Mouse (Mus musculus) urinary bladder, adult 18-20 months (tissue): ENCODE measurements around the gene Pcnp.
A peak's percentile ranks its signal among the peaks of the same experiment; 100 is the strongest.
"Not testable (repeated sequence)": the region's sequence is repeated elsewhere in the genome, so short reads cannot be mapped to it uniquely, and the experiment has no call there.

Source experiments
- DNase-seq, 2 experiments: peaks; one replicate each; pipeline ENCODE4 v3.0.0; 2022; ENCODE audit warnings: low spot score in 2 of 2, mixed read lengths in 2 of 2

Pcnp gene

GRCm38 (mm10) chr16:56029661-56030082, at the start of gene Pcnp:
TSS of gene Pcnp (minus strand) at chr16:56029739.
- DNase-seq, result peak; percentile 97

DNA sequence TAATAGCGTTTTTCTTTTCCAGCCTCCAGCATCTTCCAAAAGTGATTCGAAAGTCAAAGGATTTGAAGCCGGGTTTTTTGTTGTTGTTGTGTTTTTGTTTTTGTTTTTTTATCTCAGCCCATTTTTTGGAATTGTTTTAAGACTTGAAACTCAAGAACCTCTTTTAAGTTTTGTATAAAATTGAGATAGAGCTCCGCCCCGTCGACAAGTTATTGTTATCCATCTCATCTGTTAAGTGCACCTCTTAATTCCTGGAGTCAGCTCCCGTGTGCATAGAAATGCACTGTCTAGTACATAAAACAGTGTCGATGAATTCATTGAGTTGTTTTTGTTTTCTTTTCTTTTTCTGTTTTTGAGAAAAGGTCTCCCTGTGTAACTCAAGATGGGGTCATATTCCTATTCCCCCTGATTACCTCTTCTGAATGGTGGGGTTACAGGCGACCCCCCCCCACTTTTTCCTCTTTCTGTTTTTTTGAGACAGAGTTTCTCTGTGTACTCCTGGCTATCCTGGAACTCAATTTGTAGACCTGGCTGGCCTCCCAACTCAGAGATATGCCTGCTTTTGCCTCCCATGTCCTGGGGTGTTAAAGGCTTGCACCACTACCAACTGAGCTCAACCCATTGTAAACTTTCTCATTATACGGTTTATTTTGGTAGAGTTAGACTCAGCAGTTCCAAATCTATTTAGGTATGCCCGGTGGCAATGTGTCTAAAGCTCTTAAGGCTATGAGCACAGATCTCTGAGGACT, 46.8 kb upstream of the Pcnp start:
- DNase-seq, result no peak

DNA sequence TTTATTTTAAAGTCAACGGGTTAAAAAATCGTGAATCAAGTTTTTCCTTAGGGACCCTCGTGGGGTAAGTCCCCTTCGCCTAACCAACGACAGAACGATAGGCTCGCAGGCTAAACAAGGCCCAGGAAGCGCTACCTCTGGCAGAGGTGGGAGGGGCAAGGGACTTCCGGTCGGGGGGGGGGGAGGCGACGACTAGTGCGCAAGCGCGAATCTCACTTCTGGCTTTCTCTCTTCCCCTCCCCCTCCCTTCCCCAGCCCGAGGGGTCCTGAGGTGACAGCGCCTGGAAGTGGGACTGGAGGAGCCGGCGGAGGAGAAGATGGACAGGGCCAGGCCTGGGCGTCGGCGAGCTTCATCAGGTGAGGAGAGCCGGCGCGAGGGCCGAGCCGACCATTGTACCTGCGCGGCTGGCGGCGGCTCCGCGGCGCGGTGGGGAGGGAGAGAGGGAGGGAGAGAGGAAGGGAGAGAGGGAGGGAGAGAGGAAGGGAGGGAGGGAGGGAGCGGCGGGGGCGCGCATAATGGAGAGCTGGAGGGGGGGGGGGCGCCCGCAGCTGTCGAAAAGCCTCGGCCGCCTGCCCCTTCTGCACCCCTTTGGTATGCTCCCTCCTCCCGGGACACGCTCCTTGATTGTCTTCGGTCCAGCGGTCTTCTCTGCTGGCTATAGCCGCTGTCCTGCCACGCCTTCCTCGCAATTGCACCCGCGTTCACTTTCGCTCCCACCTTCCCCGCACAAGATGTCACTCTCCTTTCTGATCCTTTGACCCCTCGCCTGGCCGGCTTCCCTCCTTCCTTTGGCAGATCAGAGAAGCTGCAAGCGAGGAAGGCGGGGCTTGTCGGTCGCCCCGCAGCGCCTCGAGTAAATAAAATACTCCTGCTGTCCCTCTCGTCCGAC, 45.9 kb upstream of the Pcnp start:
- peak; percentile 68 to 87 for DNase-seq

DNA sequence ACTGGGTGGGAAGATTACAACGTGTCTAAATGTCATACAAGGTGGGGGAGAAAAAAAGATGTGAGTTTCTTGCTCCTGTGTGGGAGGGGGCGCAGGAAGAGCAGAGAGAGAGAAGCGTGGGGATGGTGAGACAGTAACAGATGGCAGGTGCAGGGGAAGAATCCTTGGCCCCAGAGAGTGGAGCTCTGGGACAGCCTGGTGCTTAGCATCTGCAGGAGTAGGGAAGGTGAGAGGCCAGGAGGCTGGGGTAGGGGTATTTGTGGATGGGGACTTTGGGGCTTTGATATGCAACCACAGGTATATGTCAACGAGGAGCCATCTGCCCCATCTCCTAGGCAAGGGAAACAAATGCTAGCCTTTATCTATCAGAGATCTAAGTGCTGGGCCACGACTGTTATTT, 45.0 kb upstream of the Pcnp start:
- no peak for DNase-seq

DNA sequence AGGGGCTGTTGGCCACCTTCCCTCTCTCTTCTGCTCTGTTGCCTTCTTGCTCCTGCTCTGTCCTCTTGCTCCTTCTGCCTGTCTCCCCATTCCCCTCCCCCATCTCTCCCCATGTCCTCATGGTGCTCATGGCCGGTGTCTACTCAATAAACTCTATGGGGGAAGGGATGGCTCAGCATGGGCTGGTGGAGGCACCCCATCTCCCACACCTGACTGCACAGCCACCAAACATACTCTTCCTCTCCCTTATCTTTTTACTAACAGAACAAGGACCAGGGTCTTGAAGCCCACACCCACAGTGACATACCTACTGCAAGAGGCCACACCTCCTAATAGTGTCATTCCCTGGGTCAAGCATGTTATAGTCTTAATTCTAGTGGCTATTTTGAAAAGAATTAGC, 44.6 kb upstream of the Pcnp start:
- no peak for DNase-seq

GRCm38 (mm10) chr16:56073150-56073549, 43.6 kb upstream of the Pcnp start:
- DNase-seq, result not testable (repeated sequence)

- DNase-seq, result no peak
Observed at GRCm38 (mm10) chr16:56072533-56072932, 43.0 kb upstream of the Pcnp start.

DNA sequence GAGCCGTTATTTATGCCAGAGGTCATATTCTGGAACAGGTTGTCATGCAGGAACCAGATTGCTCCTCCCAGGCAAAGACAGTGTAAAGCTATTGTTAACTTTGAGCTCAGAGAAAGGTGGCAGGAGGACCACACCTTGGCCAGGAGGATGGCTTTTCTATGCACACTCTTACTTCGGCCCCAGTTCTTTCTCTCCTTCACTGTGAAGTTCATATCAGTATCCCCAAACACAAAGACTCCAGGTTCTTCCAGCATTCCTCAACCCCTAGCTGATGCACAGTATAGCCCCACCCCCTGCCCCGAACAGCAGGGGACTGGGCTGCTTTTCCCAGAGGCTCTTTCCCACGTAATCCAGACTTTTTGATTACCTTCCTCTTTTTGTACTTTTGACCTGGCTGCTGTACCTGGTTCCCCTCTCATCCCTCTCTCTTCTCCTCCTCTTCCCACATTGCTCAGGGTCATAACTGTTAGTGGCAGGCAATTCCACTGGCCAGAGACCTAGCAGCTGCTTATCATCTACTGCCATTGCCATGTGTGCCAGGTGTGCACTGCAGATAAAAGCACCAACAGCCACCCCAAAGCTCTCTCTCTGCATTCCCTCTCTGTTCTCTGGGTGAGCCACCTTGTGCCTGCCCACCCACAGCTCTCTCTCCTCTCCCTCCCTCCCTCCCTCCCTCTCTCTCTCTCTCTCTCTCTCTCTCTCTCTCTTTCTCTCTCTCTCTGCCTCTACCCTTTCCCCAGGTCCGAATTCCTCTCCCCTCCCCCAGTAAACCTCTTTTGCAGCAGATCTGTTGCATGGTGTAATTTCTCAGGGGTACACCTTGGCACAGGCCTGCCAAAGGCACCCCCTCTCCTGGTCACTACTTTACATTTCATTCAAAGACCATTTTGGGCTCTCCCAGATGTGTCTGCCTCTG, 42.0 kb upstream of the Pcnp start:
- DNase-seq, result no peak

- no peak for DNase-seq
Observed at GRCm38 (mm10) chr16:56068523-56069070, 39.1 kb upstream of the Pcnp start.

DNA sequence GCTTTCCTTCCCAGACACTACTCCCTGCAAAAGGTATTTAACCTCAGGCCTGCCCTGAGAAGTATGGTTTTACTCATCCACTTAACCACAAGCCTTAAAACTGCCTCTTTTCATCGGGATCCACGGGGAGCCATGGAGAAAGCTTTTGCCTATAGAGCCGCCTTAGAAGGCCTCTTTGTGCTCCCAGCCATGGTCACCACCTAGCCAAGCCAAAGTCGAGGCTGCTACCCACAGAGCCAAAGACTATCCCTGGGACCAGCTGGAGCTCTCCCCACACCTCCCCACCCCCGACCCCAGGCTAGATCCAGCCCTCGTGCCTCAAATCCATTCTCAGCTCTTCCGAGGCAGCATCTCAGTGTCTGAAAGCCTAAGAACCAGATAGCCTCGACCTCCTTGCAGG, 36.6 kb upstream of the Pcnp start:
- no peak for DNase-seq

GRCm38 (mm10) chr16:56064334-56064990, 34.9 kb upstream of the Pcnp start:
- DNase-seq, result peak; percentile 11 to 13

DNA sequence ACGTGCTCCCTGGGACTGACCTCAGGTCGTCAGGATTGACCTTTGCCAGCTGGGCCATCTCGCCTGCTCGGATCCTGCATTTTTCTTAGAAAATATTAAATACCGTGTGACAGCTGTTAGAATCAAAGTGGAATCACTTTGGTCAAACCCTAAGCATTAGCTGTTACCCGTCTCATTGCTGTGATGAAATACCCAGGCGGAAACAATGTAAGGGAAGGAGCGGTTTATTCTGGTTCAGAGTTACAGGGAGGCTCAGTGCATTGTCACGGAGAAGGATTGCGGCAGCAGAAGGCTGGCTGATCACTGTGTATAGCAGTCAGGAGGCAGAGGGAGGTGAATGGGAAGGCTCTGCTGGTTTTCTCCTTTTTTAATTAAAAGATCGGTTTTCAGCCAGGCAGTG, 33.4 kb upstream of the Pcnp start:
- no peak for DNase-seq

- DNase-seq, result no peak
Observed at GRCm38 (mm10) chr16:56061995-56062594, 32.6 kb upstream of the Pcnp start.

GRCm38 (mm10) chr16:56058151-56058550, 28.6 kb upstream of the Pcnp start:
- no peak for DNase-seq

- no peak for DNase-seq
Observed at GRCm38 (mm10) chr16:56056944-56057590, 27.5 kb upstream of the Pcnp start.

GRCm38 (mm10) chr16:56055911-56056310, 26.4 kb upstream of the Pcnp start:
- no peak for DNase-seq

DNA sequence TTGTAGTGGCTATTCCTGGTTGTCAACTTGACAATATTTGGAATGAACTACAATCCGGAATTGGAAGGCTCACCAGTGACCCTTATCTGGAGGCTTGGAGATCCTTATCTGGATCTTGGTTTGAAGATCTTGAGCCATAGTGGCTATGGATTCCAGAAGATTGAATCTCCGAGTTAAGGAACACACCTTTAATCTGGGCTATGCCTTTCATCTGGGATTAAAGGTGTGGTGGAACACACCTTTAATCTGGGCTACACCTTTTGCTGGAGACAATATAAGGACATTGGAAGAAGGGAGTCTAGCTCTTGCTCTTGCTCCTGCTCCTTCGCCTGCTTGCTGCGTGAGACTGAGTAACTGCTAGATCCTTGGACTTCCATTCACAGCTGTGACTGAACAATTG, 18.5 kb upstream of the Pcnp start, which contains the start of gene Senp7:
Senp7 (plus strand) TSS at position 301 of the 400 bp plus-strand sequence.
- DNase-seq, result not testable (repeated sequence)

DNA sequence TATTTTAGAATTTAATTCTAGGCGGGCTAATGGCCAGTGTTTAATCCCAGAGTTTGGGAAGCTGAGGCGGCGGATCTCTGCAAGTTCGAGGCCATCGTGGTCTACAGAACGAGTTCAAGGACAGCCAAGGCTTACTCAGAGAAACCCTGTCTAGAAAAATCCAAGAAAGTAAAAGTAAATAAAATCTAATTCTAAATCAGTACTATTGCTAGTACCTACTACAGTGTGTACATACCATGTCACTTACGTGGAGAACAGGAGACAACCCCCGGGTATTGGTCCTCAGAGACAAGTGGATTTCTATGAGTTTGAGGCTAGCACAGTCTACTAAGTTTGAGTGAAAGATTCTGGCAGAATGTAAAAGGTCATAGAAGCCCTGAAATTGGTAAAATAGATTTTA, 8.6 kb upstream of the Pcnp start:
- no peak for DNase-seq

- DNase-seq, result peak; percentile 84 to 88
Observed at GRCm38 (mm10) chr16:56037138-56038010, 7.8 kb upstream of the Pcnp start, which contains the start of gene Trmt10c. TSS of gene Trmt10c (minus strand) at chr16:56037819.
